Mouse (Mus musculus): ENCODE measurements around the gene Gpc3.

DNA sequence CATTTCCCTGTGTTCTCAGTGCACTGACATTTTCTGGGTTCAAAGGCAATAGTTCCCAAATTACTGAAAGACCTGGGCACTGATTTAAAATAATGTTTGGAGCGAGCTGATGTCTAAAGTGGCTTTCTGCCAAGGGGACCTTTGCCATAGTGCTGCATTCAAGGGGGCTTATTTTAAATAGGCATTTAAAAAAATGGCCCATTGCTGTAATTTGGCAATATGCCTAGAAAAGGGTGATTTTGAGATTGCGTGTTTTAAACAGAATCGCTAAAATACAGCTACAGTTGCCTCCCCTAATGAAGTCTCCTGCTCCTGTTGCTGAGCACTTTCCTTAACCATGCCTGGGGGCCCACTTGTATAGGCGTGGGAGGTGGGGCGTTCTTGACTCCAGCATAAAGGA, 174.3 kb downstream of the Gpc3 start:
- TF ChIP-seq CTCF (IDR thresholded peaks at IDR 0.05; ENCODE audit: borderline replicate concordance, control insufficient read depth, extremely low read depth, insufficient read depth, low read length, poor library complexity) (no peak), POLR2A (IDR thresholded peaks at IDR 0.05; ENCODE audit: control insufficient read depth, extremely low read depth, insufficient read depth, low read length, poor library complexity) (no peak)
